Mouse (Mus musculus) left cerebral cortex, postnatal 14 days (tissue): Measurements from ENCODE around the gene AB124611. TPM values are rescaled to one million over a fixed set of nuclear protein-coding genes. Genes with fewer than 3 reads are reported as not detected.
A peak's percentile ranks its signal among the peaks of the same experiment; 100 is the strongest.
"Not testable (repeated sequence)": the region's sequence is repeated elsewhere in the genome, so short reads cannot be mapped to it uniquely, and the experiment has no call there.

Experiments
- DNase-seq, 2 experiments: peaks; one replicate each; pipeline ENCODE4 v3.0.0; 2021 to 2022; ENCODE audit warnings: low spot score in 2 of 2, mixed read lengths in 1 of 2
- intact Hi-C: fragments of 180-260 bp; cut with DNase I; formaldehyde crosslinking; loops from one replicate; pipeline ENCODE4 v1.15.1; 2025
- total RNA-seq, 2 experiments: library from RNA; stranded (reverse); gene quantifications; 2 replicates each; pipeline ENCODE4 v1.2.3; 2021

AB124611 gene
- total RNA-seq, 2 experiments from 2014 or later, result 0.47 TPM; not detected in 1

- intact Hi-C loops, result no loop called here
- no peak for DNase-seq
These were observed 12.5 kb upstream of the AB124611 start for GRCm38 (mm10) chr9:21513466-21513865.

- no peak for DNase-seq
- intact Hi-C loops, result no loop called here
These were observed 8.0 kb upstream of the AB124611 start for GRCm38 (mm10) chr9:21517947-21518495.

- intact Hi-C loops, DNase-seq: not testable (repeated sequence)
These were observed 7.3 kb upstream of the AB124611 start for GRCm38 (mm10) chr9:21518690-21519089.

GRCm38 (mm10) chr9:21525142-21525936, 637 bp upstream of the AB124611 start:
- DNase-seq, result no peak
- intact Hi-C loops, result no loop called here

- intact Hi-C loops, result no loop called here
- DNase-seq, result no peak
These were observed 613 bp downstream of the AB124611 start for GRCm38 (mm10) chr9:21526634-21526944.

- intact Hi-C loops, result no loop called here
- no peak for DNase-seq
These were observed 1.3 kb downstream of the AB124611 start for GRCm38 (mm10) chr9:21527100-21527801.

GRCm38 (mm10) chr9:21527917-21528324, 1.9 kb downstream of the AB124611 start:
- intact Hi-C loops, result no loop called here
- DNase-seq, result no peak

- no peak for DNase-seq
- intact Hi-C loops, result no loop called here
These were observed 10.5 kb downstream of the AB124611 start for GRCm38 (mm10) chr9:21536501-21536900.

GRCm38 (mm10) chr9:21537009-21537408, 11.0 kb downstream of the AB124611 start:
- intact Hi-C loops, result no loop called here
- DNase-seq, result no peak

- intact Hi-C loops, result no loop called here
These were observed 14.2 kb downstream of the AB124611 start for GRCm38 (mm10) chr9:21539981-21540753.

GRCm38 (mm10) chr9:21542001-21542400, 16.0 kb downstream of the AB124611 start:
- intact Hi-C loops, DNase-seq: not testable (repeated sequence)

More at GRCm38 (mm10) chr9:21539981-21540753, 14.2 kb downstream of the AB124611 start:
- DNase-seq, result no peak

- intact Hi-C loops, result no loop called here
- no peak for DNase-seq
These were observed 19.5 kb downstream of the AB124611 start for GRCm38 (mm10) chr9:21545351-21545915.

GRCm38 (mm10) chr9:21545916-21546788, 20.2 kb downstream of the AB124611 start:
- intact Hi-C loops, result loop anchor here (2.0 kb wide), 1 partner anchor 47 kb away; the partner anchor contains the start of genes Timm29 and Yipf2
- peak; percentile 99 for DNase-seq

- intact Hi-C loops, result loop anchor here (2.0 kb wide), 1 partner anchor 46 kb away; the partner anchor contains the start of genes Timm29 and Yipf2
- no peak for DNase-seq
These were observed 20.8 kb downstream of the AB124611 start, which contains the start of gene Carm1 for GRCm38 (mm10) chr9:21546789-21547074. Gene Carm1, plus strand, starts transcription at chr9:21546894.

- intact Hi-C loops, result loop anchor here (2.0 kb wide), 1 partner anchor 45 kb away; the partner anchor contains the start of genes Timm29 and Yipf2
- peak; percentile 45 to 62 for DNase-seq
These were observed 21.3 kb downstream of the AB124611 start for GRCm38 (mm10) chr9:21547075-21547941.

GRCm38 (mm10) chr9:21551049-21551448, 25.1 kb downstream of the AB124611 start:
- intact Hi-C loops, result no loop called here
- no peak for DNase-seq

- no peak for DNase-seq
- intact Hi-C loops, result no loop called here
These were observed 27.8 kb downstream of the AB124611 start for GRCm38 (mm10) chr9:21553607-21554273.
